Mouse (Mus musculus) C2C12 (cell line): ENCODE measurements at regions not wholly inside any gene's neighbourhood (a gene's known extent, or its start where the extent isn't known, plus 50 kb on each side); places are given as distances from the start of the nearest gene placed in this dataset.

Source experiments
- H3K27me3 ChIP-seq: one replicate; pipeline ENCODE4 v1.6.1; 2011; ENCODE audit not compliant: control insufficient read depth, insufficient read depth, insufficient read length
- H3K36me3 ChIP-seq: one replicate; pipeline ENCODE4 v1.6.1; 2011; ENCODE audit not compliant: control insufficient read depth, insufficient read depth
- H3K4me3 ChIP-seq: one replicate; pipeline ENCODE4 v1.5.1; 2011; ENCODE audit warnings: mild to moderate bottlenecking, control low read depth; ENCODE audit not compliant: poor library complexity, insufficient read depth, severe bottlenecking
- H3K79me2 ChIP-seq: one replicate; pipeline ENCODE4 v1.6.1; 2011; ENCODE audit not compliant: control insufficient read depth, insufficient read depth
- H3K79me3 ChIP-seq: one replicate; pipeline ENCODE4 v1.6.1; 2011; ENCODE audit warnings: low read depth, control low read depth
- H3ac ChIP-seq: one replicate; pipeline ENCODE3; 2011; ENCODE audit warnings: low read depth; ENCODE audit not compliant: control insufficient read depth, insufficient read length
- CEBPB ChIP-seq: IDR thresholded peaks from one replicate; pipeline ENCODE4 v1.6.1; 2011; ENCODE audit warnings: low read depth, mild to moderate bottlenecking, control low read depth, moderate library complexity
- CTCF ChIP-seq: IDR thresholded peaks from one replicate; pipeline ENCODE4 v1.5.1; 2011; ENCODE audit not compliant: control insufficient read depth, insufficient read depth, insufficient read length
- FOSL1 ChIP-seq: IDR thresholded peaks from one replicate; pipeline ENCODE4 v1.8.0; 2011; ENCODE audit warnings: mild to moderate bottlenecking, low read length; ENCODE audit not compliant: poor library complexity, insufficient read depth, severe bottlenecking
- MAX ChIP-seq: IDR thresholded peaks from one replicate; pipeline ENCODE4 v1.6.1; 2011; ENCODE audit warnings: mild to moderate bottlenecking, control low read depth
- MYOD1 ChIP-seq: IDR thresholded peaks from one replicate; pipeline ENCODE4 v1.6.1; 2011; ENCODE audit warnings: low read depth; ENCODE audit not compliant: control insufficient read depth, insufficient read length
- MYOG ChIP-seq: IDR thresholded peaks from one replicate; pipeline ENCODE4 v1.6.1; 2011; ENCODE audit not compliant: control insufficient read depth, insufficient read length; ENCODE audit errors: extremely low read depth
- USF1 ChIP-seq: IDR thresholded peaks from one replicate; pipeline ENCODE4 v1.6.1; 2011; ENCODE audit warnings: low read depth, mild to moderate bottlenecking, control low read depth, moderate library complexity

GRCm38 (mm10) chr6:67137482-67137881, 100.2 kb upstream of the Gadd45a start:
- TF ChIP-seq USF1 = no peak
- no peak for TF ChIP-seq CTCF
- no peak for TF ChIP-seq FOSL1
- no peak for TF ChIP-seq MYOG
- no peak for TF ChIP-seq MYOD1
- TF ChIP-seq MAX = no peak
- TF ChIP-seq CEBPB = no peak
- Histone ChIP-seq H3K27me3 (no peaks in the 10 kb centered on the region), H3K79me2 (no peaks in the 10 kb centered on the region), H3K4me3 (no peak overlapping the region), H3K79me3 (no peaks in the 10 kb centered on the region), H3ac (no peak overlapping the region), H3K36me3 (no peaks in the 10 kb centered on the region)

- H3ac ChIP-seq = no peak overlapping the region
- no peaks in the 10 kb centered on the region for H3K79me2 ChIP-seq
Observed at GRCm38 (mm10) chr6:67134915-67135314, 97.7 kb upstream of the Gadd45a start.

DNA sequence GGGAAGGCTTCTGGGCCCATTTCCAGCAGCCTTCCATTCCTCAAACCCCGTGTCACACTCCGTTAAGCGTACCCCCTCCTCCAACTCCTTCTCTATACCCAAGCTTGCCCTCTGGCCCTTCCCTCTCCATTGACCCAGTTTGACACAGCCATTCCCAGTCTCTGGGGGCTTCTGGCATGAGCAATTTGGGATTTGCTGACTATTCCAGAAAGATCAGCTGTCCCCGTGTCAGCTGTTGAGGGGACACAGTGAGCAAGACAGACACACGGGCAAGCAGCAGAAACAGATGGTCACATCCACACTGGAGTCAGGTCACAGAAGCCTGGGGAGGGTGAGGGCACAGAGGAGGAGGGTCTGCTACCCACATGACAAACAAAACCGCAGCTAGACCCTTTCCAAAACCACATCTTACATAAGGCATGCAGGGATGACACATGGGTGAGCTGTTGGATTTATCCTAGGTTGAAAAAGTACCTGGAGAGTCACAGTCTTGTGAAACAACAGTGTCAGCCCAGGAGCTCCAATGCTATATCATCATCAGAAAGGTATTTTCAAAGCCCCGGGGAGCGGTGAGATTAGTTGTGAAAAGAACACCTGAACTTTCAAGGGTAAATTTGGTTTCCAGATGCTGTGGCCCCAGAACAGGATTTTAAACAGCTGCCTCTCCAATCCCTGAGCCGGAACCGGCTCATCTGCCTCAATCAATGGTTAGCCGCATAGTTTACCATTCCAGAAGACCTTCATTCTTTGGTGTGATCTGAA, 93.5 kb upstream of the Gadd45a start:
- no peaks in the 10 kb centered on the region for H3K79me3 ChIP-seq
- TF ChIP-seq CTCF (no peak), USF1 (no peak), MYOD1 (no peak), FOSL1 (no peak), MAX (no peak), CEBPB (no peak), MYOG (no peak)
- H3ac ChIP-seq = no peak overlapping the region
- H3K27me3 ChIP-seq = no peaks in the 10 kb centered on the region
- no peak overlapping the region for H3K4me3 ChIP-seq
- H3K79me2 ChIP-seq = no peaks in the 10 kb centered on the region
- H3K36me3 ChIP-seq = no peaks in the 10 kb centered on the region

More at GRCm38 (mm10) chr6:67134915-67135314, 97.7 kb upstream of the Gadd45a start:
- TF ChIP-seq MYOG (no peak), CTCF (no peak), CEBPB (no peak), USF1 (no peak), MYOD1 (no peak), MAX (no peak), FOSL1 (no peak)
- Histone ChIP-seq H3K4me3 (no peak overlapping the region), H3K79me3 (no peaks in the 10 kb centered on the region), H3K27me3 (no peaks in the 10 kb centered on the region), H3K36me3 (no peaks in the 10 kb centered on the region)

DNA sequence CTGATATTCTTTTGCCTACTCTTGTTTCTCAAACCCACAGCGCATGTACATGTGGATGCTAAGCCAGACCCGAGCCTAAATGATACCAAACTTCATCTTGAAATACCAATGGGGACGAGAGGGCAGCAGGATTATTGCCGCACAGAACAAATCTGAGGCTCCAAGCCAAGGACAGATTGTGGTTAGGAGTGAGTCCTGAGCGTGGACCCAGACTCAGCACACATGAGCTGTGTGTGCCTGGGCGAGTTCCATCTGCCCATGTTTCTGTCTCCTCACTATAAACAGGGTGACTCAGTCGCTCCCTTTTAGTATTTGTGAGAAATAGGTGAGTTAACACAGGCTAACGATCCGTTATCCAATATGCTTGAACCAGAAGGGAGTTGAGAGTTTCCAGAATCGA, 92.4 kb upstream of the Gadd45a start:
- TF ChIP-seq FOSL1 = no peak
- no peak for TF ChIP-seq USF1
- no peak for TF ChIP-seq MAX
- TF ChIP-seq CEBPB = no peak
- TF ChIP-seq CTCF = no peak
- no peak for TF ChIP-seq MYOG
- no peak for TF ChIP-seq MYOD1
- Histone ChIP-seq H3K27me3 (no peaks in the 10 kb centered on the region), H3K36me3 (no peaks in the 10 kb centered on the region), H3K79me3 (no peaks in the 10 kb centered on the region), H3K4me3 (no peak overlapping the region), H3K79me2 (no peaks in the 10 kb centered on the region), H3ac (no peak overlapping the region)

DNA sequence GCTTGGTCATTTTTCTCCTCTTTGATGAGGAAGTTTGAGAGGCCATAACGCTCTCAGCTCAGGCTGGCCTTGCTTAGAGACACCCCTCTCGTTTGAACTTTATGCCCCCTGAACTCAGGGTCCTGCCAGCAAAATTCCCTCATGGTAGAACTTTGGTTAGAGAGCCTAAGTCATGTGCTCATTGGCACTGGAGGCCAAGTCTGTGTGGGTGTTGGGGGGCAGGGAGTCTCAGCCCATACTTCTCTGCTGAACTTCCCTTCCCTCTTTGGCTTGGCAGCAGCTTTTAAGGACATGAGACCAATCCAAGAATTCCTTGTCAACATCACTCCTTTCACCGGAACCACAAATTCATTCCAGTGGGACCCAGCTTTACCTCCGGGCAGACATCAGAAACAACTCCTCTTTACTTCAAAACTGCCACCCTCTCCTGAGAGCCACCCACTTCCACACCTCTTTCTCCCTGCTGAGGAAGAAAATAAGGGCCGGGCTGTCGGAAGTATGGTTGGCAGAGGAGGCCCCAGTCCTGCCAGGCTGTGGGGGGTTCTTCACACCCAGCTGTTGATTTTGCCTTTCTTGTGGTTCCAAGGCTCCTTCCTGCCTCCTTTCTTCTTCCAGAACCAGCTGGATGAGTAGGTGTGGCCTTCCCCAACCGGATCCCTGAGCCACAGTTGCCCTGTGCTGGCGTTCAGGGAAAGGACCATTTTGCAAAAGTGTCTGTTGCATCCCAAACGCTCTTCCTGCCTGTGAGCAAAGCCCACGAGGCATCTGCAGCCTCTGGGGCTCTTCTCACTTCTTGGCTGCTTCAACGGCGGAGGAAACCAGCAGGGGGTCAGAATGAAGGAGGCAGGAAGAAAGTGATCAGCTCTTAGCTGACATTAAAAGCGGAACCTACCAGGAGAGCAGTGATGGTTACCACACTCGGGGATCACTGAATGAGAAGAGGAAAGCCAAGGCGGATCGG, 91.5 kb upstream of the Gadd45a start:
- no peak overlapping the region for H3K4me3 ChIP-seq
- no peak overlapping the region for H3ac ChIP-seq
- H3K27me3 ChIP-seq = no peaks in the 10 kb centered on the region
- H3K36me3 ChIP-seq = no peaks in the 10 kb centered on the region
- H3K79me2 ChIP-seq = no peaks in the 10 kb centered on the region
- no peaks in the 10 kb centered on the region for H3K79me3 ChIP-seq
- TF ChIP-seq CEBPB (no peak), USF1 (no peak), MAX (no peak), FOSL1 (no peak), MYOD1 (no peak), CTCF (no peak), MYOG (no peak)
